Mouse (Mus musculus) monocyte, adult 5-6 weeks (primary cell): ENCODE results near the gene Ptprcap. TPM values are rescaled to one million over a fixed set of nuclear protein-coding genes. Genes with fewer than 3 reads are reported as not detected.

Source experiments
- ATAC-seq: fragments of 153-309, 156-312 bp; replicated peaks from 2 replicates; pipeline ENCODE4 v1.8.0; 2017; ENCODE audit warnings: mild to moderate bottlenecking; ENCODE audit not compliant: low TSS enrichment, insufficient number of reproducible peaks, severe bottlenecking, poor library complexity, low FRiP score
- total RNA-seq: library from RNA; stranded (forward); fragments of 200-1000, 200-491, 200-594 nt; gene quantifications from 3 replicates; pipeline ENCODE4 v1.2.3, GENCODE M21; 2017

Ptprcap gene
- total RNA-seq, 1 experiment from 2014 or later = 133 TPM

- no peak for ATAC-seq
Observed at GRCm38 (mm10) chr19:4143759-4144268, 9.6 kb upstream of the Ptprcap start, which contains the start of gene Cabp4. Gene Cabp4, minus strand, starts transcription at chr19:4144033.

GRCm38 (mm10) chr19:4144550-4145498 is 8.6 kb upstream of the Ptprcap start:
- peak; percentile 13; the same call in 1 of the 2 replicates for ATAC-seq

- no peak for ATAC-seq
Observed at GRCm38 (mm10) chr19:4145936-4146335, 7.5 kb upstream of the Ptprcap start.

- ATAC-seq = no peak
Observed at GRCm38 (mm10) chr19:4146366-4147021, 6.9 kb upstream of the Ptprcap start.

GRCm38 (mm10) chr19:4147022-4147405 is 6.4 kb upstream of the Ptprcap start:
- no peak for ATAC-seq

DNA sequence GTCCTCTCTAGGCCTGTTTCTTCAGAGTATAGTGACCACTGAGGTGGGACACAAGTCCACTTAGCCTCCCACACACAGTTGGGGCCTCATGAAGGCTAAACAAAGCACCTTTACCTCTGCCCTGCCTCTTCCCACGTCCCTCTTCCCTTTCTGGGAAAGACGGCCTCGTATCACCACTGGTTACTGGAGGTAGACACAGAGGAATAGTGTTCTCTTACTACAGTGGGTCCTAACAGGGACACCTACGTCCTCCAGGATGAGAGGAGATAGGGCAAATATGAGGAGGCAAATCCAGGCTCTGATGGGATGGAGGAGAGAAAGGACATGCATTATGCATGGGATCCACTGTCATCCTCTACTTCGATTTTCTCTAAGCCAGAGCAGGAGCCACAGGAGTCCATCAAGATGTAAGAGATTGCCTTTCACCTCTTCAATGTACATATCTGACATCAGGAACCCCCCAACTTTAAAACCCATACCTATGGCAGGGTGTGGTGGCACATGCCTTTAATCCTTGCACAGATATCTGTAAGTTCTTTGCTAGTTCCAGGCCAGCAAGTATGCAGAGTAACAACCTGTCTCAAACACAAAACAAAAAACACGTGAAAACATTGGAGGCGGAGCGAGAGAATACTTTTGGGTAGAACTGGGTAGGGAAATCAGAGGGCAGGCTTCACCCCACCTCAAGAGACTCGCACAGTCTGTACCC is 5.5 kb upstream of the Ptprcap start:
- ATAC-seq = no peak

GRCm38 (mm10) chr19:4148491-4148806 is 5.0 kb upstream of the Ptprcap start, which contains the start of gene Coro1b:
Gene Coro1b, plus strand, starts transcription at chr19:4148619.
- ATAC-seq = peak; percentile 71

DNA sequence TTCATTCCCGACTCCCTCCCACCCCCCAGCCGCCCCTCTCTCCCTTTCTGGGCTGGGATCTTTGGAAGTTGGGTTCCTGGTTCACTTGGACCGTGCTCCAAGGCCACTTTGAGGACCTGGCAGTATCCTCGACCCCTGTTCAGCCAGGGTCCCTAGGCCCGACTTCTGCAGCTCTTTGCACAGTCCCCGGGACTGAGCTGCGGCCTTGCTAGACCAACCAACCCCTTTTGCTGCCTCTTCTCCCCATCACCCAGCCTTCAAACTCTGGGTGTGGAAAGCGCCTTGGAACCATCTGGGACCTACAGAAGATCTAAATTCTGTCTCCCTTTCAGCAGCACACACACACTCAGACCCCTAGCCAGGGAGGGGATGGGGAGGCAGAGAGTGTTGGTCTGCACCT is 4.6 kb upstream of the Ptprcap start:
- ATAC-seq = no peak

DNA sequence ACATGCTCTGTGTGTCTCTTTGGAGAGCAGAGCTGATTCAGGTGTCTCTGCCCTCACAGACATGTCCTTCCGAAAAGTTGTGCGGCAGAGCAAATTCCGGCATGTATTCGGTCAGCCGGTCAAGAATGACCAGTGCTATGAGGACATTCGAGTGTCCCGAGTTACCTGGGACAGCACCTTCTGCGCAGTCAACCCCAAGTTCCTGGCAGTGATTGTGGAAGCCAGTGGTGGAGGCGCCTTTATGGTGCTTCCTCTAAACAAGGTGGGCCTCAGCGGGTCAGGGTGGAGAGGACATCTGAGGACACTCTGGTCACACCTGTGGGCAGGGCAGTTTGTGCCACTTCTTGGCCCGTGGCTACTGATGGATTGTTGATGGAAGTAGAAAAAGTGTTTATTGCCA is 4.1 kb upstream of the Ptprcap start:
- ATAC-seq = no peak

DNA sequence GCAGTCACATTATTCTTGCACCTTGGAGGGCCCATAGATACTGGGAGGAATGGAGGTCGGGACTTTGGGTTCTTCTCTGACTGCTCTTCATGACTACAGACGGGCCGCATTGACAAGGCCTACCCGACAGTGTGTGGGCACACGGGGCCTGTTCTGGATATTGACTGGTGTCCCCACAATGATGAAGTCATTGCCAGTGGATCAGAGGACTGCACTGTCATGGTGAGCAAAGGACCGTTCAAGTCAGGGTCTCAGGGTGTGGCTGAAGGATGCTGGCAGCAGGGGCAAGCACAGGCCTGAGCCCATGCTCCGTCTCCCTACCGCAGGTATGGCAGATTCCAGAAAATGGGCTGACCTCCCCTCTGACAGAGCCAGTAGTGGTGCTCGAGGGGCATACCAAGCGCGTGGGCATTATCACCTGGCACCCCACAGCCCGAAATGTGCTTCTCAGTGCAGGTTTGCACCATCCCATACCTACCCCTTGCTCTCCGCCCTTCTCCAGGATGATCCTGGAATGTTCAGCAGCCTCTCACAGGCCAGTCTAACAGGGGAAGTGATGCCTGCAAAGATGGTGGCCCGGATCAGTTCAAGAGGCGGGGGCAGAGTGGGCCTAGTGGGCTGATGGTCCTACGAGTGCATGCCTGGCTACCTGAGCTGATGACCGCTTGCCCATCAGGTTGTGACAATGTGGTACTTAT is 3.5 kb upstream of the Ptprcap start:
- no peak for ATAC-seq

- no peak for ATAC-seq
Observed at GRCm38 (mm10) chr19:4150567-4151487, 2.6 kb upstream of the Ptprcap start.

DNA sequence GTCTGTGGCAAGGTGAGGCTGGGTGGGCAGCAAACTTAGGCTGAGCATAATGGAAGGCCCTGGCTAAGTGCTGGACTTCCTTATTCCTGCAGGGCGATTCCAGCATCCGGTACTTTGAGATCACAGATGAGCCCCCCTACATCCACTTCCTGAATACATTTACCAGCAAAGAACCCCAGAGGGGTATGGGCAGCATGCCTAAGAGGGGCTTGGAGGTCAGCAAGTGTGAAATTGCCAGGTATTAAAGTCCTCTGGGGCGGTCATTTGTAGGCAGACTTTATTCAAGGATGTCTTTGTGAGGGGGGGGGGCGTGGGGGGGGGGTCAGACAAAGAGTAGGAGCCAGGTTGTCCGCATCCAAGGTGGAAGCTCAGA is 1.9 kb upstream of the Ptprcap start:
- ATAC-seq = no peak

DNA sequence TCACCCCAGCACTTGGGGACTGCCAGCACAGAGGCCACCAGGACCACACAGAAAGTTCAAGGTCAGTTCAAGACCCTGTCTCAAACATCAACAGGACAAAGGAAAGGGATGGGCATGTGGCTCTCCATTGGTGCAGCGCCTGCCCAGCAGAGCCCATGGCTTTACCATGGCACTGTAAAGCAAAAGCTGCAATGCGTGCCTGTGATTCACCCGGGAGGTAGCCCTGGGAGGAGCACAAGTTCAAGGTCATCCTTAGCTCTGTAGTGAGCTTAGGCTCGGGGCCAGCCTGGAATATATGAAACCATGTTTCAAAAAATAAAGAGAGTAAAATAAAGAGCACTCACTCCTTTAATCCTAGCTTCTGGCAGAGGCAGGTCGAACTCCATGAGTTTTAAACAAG is 1.5 kb upstream of the Ptprcap start:
- no peak for ATAC-seq

- no peak for ATAC-seq
Observed at GRCm38 (mm10) chr19:4152445-4153231, 766 bp upstream of the Ptprcap start.

- no peak for ATAC-seq
Observed at GRCm38 (mm10) chr19:4154437-4155222, 1.2 kb downstream of the Ptprcap start.
